Mouse (Mus musculus) liver, embryonic 11.5 days (tissue): Measurements from ENCODE around the gene Prdm16. TPM values are rescaled to one million over a fixed set of nuclear protein-coding genes. Genes with fewer than 3 reads are reported as not detected.

ENCODE experiments used
- ATAC-seq: fragments of 200-750 bp; cut with Nextera tagmentation; replicated peaks from 2 replicates; pipeline ENCODE4 v1.8.0; 2017; ENCODE audit warnings: moderate number of reproducible peaks, mild to moderate bottlenecking, moderate TSS enrichment, moderate library complexity; ENCODE audit not compliant: low FRiP score
- DNase-seq: peaks from one replicate; pipeline ENCODE4 v3.0.0-alpha.2; 2017; ENCODE audit warnings: low spot score
- H3K27ac ChIP-seq: fragments of 300-500 bp; sonication (generic); 2 replicates; pipeline ENCODE4 v1.5.1; 2014; ENCODE audit warnings: mild to moderate bottlenecking, low read depth, low read length, control low read depth
- H3K27me3 ChIP-seq: fragments of 300-500 bp; sonication (generic); replicated peaks from 2 replicates; pipeline ENCODE4 v1.6.1; 2014; ENCODE audit warnings: low read length, mixed read lengths; ENCODE audit not compliant: control insufficient read depth, insufficient read depth
- H3K36me3 ChIP-seq: fragments of 300-500 bp; sonication (generic); 2 replicates; pipeline ENCODE4 v1.6.1; 2014; ENCODE audit warnings: mild to moderate bottlenecking, low read length, moderate library complexity, mixed read lengths; ENCODE audit not compliant: control insufficient read depth, insufficient read depth
- H3K4me1 ChIP-seq: fragments of 300-500 bp; sonication (generic); replicated peaks from 2 replicates; pipeline ENCODE4 v1.6.1; 2014; ENCODE audit warnings: low read length, mixed read lengths; ENCODE audit not compliant: control insufficient read depth, insufficient read depth
- H3K4me2 ChIP-seq: fragments of 300-500 bp; sonication (generic); 2 replicates; pipeline ENCODE4 v1.6.1; 2014; ENCODE audit warnings: mild to moderate bottlenecking, control low read depth, moderate library complexity
- H3K4me3 ChIP-seq: fragments of 300-500 bp; sonication (generic); 2 replicates; pipeline ENCODE4 v1.5.1; 2014; ENCODE audit warnings: low read depth, low read length, control low read depth
- H3K9ac ChIP-seq: fragments of 300-500 bp; sonication (generic); 2 replicates; pipeline ENCODE4 v1.6.1; 2014; ENCODE audit warnings: low read depth, low read length, control low read depth
- H3K9me3 ChIP-seq: fragments of 300-500 bp; sonication (generic); 2 replicates; pipeline ENCODE4 v1.6.1; 2016; ENCODE audit warnings: low read length, inconsistent platforms, mixed read lengths; ENCODE audit not compliant: control insufficient read depth
- WGBS: fragments of 180-500 bp; shearing (Covaris S2); extraction: QIAGEN DNeasy Blood & Tissue Kit; methylation state at CpG from one replicate; pipeline ENCODE4 v1.1.7; 2014; 5-methylcytosine and 5-hydroxymethylcytosine counted together
- polyA plus RNA-seq: library from polyadenylated mRNA; unstranded; fragments of >200 nt; fragmentation: Nextera tagmentation; extraction: Ambion mirVana; gene quantifications from 2 replicates; pipeline ENCODE4 v1.2.1, GENCODE M21; 2014

The Prdm16 gene
- polyA plus RNA-seq, 1 experiment from 2014 or later: 7.2 TPM

DNA sequence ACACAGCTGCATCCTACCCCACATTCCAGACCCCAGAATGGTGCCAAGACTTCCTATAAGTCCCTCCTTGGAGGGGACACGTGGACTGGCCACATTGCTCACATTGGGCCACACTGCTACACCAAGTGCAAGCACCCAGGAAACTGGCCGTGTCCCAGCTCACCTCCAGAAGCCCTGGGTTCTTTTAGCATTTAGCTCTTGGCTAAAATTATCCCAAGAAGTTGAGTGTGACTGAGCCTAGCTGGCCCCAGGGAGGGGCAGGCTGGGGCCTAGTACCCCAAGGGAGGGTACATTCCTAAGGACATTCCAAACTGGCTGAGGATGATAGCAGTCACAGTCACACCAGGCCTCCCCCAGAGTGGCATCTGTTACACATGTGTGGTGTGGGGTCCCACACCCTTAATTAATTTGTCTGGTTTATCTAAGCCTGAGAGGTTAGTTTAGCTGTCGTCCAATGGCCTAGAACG is 342.9 kb downstream of the Prdm16 start:
- peaks cover 15% of the 10 kb centered on the region for H3K4me1 ChIP-seq
- DNase-seq: no peak
- 55% methylated on average over 4 of the region's 4 CpGs for WGBS
- H3K27me3 ChIP-seq: peaks cover 5% of the 10 kb centered on the region
- no peak overlapping the region for H3K9ac ChIP-seq
- no peak overlapping the region for H3K4me3 ChIP-seq
- H3K4me2 ChIP-seq: no peak overlapping the region
- no peaks in the 10 kb centered on the region for H3K9me3 ChIP-seq
- H3K36me3 ChIP-seq: no peaks in the 10 kb centered on the region
- peak; percentile 13; the same call in 1 of the 2 replicates for ATAC-seq
- H3K27ac ChIP-seq: peak overlapping the region; percentile 47

GRCm38 (mm10) chr4:154283671-154284070 is 353.0 kb downstream of the Prdm16 start:
- H3K9me3 ChIP-seq: no peaks in the 10 kb centered on the region
- DNase-seq (no peak), ATAC-seq (no peak)
- no peaks in the 10 kb centered on the region for H3K4me1 ChIP-seq
- no peak overlapping the region for H3K4me2 ChIP-seq
- H3K27ac ChIP-seq: no peak overlapping the region
- WGBS: 65% methylated on average over 7 of the region's 7 CpGs
- no peaks in the 10 kb centered on the region; the same call in 1 of the 2 replicates for H3K36me3 ChIP-seq
- no peak overlapping the region for H3K9ac ChIP-seq
- H3K4me3 ChIP-seq: no peak overlapping the region
- no peaks in the 10 kb centered on the region for H3K27me3 ChIP-seq

DNA sequence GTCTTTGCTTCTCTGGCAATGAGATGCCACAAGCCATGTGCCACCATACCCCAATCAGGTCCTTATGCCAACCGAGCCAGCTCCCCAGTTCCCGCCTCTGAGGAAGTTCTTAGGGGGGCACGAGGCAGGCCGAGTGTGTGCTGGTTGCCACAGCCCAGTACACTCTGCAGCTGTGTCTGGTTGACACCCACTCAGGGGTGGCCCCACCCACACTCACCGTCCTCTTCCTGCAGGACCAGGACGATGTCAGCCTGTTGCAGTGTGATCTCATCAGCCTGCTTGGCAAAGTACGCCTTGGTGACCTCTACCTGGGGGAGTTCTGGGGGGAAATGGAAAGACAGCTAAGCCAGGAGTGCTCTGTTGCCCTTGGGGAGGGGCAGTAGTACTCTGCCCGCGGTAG is 357.2 kb downstream of the Prdm16 start:
- no peak for ATAC-seq
- no peak overlapping the region for H3K4me3 ChIP-seq

DNA sequence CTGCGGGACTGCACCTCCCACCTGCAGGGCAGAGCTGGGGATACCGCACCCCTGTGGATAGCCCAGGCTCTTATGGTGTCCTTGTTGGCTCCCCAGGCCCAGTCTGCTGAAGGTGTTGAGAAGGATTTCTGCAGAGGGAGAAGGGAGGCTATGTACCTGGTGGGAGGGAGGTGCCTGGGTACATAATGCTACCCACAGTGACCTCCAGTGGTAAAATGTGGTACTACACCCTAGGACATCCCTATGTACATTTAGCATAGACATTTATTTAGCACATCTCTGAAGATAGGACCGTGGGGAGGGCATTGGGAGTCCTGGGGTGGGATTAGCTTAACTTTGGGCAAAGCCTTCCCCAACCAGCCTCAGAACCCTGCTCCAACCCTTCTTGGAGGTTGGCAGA is 363.7 kb downstream of the Prdm16 start:
- DNase-seq: no peak
- no peak overlapping the region for H3K9ac ChIP-seq
- no peaks in the 10 kb centered on the region for H3K4me1 ChIP-seq
- ATAC-seq: 0 out of 2 replicates have a peak, but pooled peaks have one; percentile 32
- H3K4me2 ChIP-seq: no peak overlapping the region
- H3K9me3 ChIP-seq: no peaks in the 10 kb centered on the region
- 51% methylated on average over 3 of the region's 3 CpGs for WGBS
- no peaks in the 10 kb centered on the region for H3K27me3 ChIP-seq
- no peak overlapping the region for H3K4me3 ChIP-seq
- H3K36me3 ChIP-seq: no peaks in the 10 kb centered on the region
- no peak overlapping the region for H3K27ac ChIP-seq

More for the DNA sequence above, 357.2 kb downstream of the Prdm16 start:
- H3K4me1 ChIP-seq: no peaks in the 10 kb centered on the region
- no peaks in the 10 kb centered on the region for H3K27me3 ChIP-seq
- no peak for DNase-seq
- H3K27ac ChIP-seq: no peak overlapping the region
- H3K9ac ChIP-seq: no peak overlapping the region
- no peak overlapping the region for H3K4me2 ChIP-seq
- 70% methylated on average over 9 of the region's 9 CpGs for WGBS
- H3K36me3 ChIP-seq: no peaks in the 10 kb centered on the region; the same call in 1 of the 2 replicates
- no peaks in the 10 kb centered on the region for H3K9me3 ChIP-seq

- H3K36me3 ChIP-seq: no peaks in the 10 kb centered on the region
- H3K27ac ChIP-seq: no peak overlapping the region
- H3K9ac ChIP-seq: no peak overlapping the region
- H3K4me1 ChIP-seq: no peaks in the 10 kb centered on the region
- DNase-seq: no peak
- no peaks in the 10 kb centered on the region for H3K9me3 ChIP-seq
- H3K4me3 ChIP-seq: no peak overlapping the region
- H3K27me3 ChIP-seq: no peaks in the 10 kb centered on the region
- H3K4me2 ChIP-seq: no peak overlapping the region
- 52% methylated on average over 10 of the region's 10 CpGs for WGBS
- ATAC-seq: no peak
These were observed 367.2 kb downstream of the Prdm16 start for GRCm38 (mm10) chr4:154269520-154269919.

- Histone ChIP-seq H3K4me1 (no peaks in the 10 kb centered on the region), H3K9me3 (no peaks in the 10 kb centered on the region), H3K4me2 (no peak overlapping the region), H3K27ac (no peak overlapping the region), H3K9ac (no peak overlapping the region), H3K4me3 (no peak overlapping the region), H3K36me3 (no peaks in the 10 kb centered on the region), H3K27me3 (no peaks in the 10 kb centered on the region)
- WGBS: 77% methylated on average over 6 of the region's 6 CpGs
- ATAC-seq (no peak), DNase-seq (no peak)
These were observed 369.2 kb downstream of the Prdm16 start for GRCm38 (mm10) chr4:154267511-154267910.

Other genes with a start within 250 kb of the Prdm16 start
- not detected in 2 replicates for gene Actrt2, start 31.0 kb upstream of the Prdm16 start, polyA plus RNA-seq
- 0.10 TPM in 1 of 2 replicates, not detected in the other for gene Ttc34, start 200.6 kb upstream of the Prdm16 start, polyA plus RNA-seq
- 0.25 and 0.31 TPM in 2 replicates for gene Mmel1, start 232.7 kb upstream of the Prdm16 start, polyA plus RNA-seq